Mouse (Mus musculus): ENCODE results near the gene Zfr2.
A peak's percentile ranks its signal among the peaks of the same experiment; 100 is the strongest.

Zfr2 gene

DNA sequence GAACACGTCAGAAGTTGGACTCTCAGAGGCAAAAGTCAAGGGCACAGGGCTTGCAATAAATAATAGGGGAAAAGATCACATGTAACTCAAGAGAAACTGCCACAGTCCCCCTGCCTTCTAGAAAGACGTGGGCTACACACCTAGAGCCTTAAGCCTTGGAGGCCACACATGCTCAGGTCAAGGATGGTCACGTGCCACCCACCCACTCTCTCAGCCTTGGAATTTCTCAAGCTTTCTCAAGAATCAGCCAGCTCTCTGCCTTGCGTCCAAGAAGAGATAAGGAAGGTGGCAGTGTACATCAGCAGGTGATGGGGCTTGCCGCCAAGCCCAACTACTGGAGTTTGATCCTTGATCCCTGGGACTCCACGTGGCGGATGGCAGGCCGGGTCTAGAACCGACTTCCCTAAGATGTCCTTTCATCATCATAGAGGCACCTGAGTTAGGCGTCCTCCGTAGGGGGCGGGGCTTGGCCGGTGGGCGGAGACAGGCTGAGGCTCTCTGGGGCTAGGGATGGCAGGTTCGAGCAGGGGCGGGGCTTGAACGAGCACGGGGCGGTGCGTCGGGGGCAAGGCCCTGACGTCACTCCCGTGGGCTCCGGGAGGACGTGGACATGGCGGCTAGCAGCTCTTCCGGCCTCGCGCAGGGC lies at the start of gene Zfr2:
Gene Zfr2, plus strand, starts transcription at position 576 of the 646 bp plus-strand sequence.
- peak; percentile 94 to 95 for DNase-seq

DNA sequence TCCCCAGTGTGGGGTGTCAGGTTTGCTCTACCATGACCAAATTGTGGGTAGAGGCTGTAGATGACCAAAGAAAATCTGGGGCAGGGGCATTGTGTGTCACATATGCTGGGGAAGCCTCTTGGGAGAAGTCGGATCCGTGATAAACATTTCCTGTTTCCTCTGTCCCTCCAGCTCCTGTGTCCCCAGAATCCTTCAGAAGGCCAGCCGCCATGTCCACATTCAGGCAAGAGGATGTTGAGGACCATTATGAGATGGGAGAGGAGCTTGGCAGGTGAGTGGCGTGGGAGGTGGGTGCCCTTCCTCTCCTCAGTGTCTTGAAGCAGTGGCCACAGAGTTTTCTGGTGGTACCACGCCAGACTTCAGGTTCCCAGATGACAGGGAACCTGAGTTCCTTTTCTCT lies 49.1 kb upstream of the Zfr2 start, which contains the start of gene 4930442H23Rik:
Gene 4930442H23Rik, minus strand, starts transcription at position 45 of the 400 bp plus-strand sequence.
- DNase-seq: no peak

DNA sequence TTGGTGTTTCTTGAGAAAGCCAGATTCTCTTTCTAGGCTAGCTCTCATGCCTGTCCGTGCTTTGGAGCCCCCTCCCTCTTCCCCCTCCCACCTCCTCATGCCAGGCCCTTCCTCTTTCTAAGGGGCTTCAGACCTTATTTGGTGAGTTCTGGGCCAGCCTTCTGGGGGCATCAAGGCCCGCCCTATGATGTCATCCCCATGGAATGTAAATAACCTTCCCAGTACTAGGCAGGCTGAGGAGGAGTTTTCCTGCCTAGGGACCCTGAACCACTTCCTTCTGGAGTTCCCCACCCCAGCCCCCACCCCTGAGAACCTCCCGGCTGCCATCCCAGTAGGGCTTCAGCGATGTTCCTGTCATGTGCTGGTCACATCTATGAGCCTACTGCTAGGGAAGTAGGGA lies 48.2 kb upstream of the Zfr2 start:
- no peak for DNase-seq

DNA sequence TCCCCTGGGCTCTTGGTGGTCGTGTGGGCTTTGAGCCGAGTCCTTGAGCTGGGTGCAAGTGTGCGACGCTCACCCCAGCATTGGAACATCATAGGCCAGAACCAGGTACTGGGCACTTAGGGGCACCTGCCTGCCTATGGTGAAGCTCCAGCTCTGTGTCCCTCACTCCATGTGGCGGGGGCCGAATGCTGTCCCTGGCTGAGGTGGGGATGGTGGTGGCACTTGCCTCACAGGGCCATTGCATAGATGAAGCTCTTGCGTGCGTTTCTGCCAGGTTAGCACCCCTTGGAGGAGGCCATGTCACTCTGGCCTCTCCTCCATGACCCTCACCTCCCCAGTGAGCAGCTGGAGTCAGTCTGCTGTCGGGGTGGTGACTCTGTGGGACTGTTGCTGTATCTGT lies 45.8 kb upstream of the Zfr2 start:
- no peak for DNase-seq

DNA sequence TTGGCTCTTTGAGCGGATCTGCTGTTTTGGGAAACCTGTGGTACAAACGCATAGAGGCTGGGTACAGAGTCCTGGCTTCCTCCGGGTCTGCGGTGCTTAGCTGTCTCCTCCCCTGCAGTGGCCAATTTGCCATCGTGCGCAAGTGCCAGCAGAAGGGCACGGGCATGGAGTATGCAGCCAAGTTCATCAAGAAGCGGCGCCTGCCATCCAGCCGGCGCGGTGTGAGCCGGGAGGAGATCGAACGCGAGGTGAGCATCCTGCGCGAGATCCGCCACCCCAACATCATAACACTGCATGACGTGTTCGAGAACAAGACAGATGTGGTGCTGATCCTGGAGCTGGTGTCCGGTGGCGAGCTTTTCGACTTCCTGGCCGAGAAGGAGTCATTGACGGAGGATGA lies 43.1 kb upstream of the Zfr2 start:
- peak in 1 of 2 experiments; percentile 46 for DNase-seq

DNA sequence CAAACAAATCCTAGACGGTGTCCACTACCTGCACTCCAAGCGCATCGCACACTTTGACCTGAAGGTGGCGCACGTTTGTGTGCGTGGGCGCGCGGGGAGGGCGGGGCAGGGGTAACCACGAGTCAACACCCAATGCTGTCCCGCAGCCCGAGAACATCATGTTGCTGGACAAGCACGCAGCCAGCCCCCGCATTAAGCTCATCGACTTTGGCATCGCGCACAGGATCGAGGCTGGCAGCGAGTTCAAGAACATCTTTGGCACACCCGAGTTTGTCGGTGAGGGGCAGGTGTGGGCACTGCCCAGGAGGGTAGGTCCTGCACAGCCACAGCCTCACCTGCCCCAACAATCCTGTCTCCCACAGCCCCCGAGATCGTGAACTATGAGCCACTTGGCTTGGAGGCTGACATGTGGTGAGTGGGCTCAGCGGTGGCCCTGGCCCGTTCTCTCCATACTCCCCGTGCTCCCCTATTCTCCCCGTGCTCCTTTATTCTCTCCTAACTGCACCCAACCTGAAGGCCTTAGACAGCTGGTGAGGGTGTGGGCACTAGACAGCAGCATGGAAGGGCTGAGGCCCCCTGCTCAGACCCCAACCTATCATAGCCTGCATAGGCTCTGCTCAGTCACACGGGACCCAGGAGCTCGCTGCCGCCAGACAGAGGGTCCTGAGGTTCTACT lies 42.6 kb upstream of the Zfr2 start:
- peak in 1 of 2 experiments; percentile 53 for DNase-seq

DNA sequence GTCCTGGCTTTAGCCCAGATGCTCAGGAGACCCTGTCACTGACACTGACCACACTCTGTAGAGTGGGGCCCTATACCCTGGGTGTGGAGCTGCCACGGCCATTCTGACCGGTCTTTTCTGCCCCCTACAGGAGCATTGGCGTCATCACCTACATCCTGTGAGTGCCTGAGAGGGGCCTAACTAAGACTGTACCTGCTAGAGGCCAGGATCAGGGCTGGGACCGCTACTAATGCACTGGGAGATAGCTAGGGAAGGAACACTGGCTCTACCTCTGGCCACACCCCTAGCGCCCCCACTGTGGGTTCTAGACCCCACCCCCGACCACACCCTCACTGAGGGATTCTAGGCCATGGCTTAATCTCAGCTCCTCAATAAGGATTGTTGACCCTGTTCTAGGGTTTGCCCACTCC lies 42.0 kb upstream of the Zfr2 start:
- no peak for DNase-seq

DNA sequence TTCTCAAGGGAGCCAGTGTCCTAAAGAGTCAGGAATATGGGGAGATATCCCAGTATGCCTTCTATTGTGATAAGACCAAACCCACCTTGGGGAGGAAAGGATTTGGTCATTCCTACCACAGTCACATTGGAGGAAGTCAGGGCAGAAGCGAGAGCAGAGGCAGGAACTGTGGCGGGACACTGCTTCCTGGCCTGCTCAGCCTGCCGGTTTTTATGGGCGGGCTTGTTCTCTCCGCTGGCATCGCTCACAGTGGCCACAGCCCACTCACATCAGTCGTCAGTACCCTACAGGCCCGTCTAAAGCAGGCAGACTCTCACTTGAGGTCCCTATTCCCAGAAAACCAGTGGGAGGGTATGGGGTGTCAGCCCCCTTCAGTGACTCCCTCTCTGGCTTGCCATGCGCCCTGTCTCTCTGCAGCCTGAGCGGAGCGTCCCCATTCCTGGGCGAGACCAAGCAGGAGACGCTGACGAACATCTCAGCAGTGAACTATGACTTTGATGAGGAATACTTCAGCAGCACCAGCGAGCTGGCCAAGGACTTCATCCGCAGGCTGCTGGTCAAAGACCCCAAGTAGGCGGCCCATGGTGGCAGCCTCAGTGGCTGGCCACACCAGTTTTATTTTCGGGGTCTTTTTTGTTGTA lies 41.5 kb upstream of the Zfr2 start:
- DNase-seq: peak in 1 of 2 experiments; percentile 56

DNA sequence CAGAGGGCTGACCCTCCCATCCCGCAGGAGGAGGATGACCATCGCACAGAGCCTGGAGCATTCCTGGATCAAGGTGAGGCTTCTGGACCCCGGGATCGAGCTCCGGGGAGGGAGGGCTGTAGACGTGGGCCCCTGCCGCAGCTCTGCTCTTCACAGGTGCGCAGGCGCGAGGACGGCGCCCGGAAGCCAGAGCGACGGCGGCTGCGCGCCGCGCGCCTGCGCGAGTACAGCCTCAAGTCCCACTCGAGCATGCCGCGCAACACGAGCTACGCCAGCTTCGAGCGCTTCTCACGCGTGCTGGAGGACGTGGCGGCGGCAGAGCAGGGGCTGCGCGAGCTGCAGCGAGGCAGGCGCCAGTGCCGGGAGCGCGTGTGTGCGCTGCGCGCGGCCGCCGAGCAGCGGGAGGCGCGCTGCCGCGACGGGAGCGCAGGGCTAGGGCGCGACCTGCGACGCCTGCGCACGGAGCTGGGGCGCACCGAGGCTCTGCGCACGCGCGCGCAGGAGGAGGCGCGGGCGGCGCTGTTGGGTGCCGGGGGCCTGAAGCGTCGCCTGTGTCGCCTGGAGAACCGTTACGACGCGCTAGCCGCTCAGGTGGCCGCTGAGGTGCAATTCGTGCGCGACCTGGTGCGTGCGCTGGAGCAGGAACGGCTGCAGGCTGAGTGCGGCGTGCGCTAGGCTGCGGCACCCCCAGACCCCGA lies 40.5 kb upstream of the Zfr2 start:
- DNase-seq: peak; percentile 81 to 91

DNA sequence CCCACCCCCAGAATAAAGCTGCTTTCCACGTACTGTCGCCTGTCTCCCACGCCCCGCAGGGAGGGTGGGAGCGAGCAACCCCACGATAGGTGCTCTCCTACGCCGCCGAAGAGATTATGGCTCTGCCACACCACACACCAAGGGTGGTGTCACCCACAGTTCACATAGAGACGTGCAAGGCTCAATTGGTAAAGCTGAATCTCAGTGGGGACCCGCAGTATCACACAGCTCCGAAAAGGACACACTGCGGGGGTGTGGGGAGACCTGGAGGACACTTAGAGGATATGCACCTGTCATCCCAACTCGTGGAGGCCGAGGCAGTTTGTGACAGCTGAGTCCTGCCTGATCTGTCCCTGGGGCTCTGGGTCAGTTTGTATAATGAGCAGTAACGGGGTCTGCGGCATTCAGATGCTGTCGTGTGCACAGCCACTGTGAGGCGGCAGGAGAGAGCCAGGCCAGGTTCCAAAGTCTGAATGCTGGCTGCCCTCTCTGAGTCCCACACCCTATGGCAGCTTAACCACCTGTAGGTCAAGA lies 39.9 kb upstream of the Zfr2 start:
- peak in 1 of 2 experiments; percentile 71 for DNase-seq

DNA sequence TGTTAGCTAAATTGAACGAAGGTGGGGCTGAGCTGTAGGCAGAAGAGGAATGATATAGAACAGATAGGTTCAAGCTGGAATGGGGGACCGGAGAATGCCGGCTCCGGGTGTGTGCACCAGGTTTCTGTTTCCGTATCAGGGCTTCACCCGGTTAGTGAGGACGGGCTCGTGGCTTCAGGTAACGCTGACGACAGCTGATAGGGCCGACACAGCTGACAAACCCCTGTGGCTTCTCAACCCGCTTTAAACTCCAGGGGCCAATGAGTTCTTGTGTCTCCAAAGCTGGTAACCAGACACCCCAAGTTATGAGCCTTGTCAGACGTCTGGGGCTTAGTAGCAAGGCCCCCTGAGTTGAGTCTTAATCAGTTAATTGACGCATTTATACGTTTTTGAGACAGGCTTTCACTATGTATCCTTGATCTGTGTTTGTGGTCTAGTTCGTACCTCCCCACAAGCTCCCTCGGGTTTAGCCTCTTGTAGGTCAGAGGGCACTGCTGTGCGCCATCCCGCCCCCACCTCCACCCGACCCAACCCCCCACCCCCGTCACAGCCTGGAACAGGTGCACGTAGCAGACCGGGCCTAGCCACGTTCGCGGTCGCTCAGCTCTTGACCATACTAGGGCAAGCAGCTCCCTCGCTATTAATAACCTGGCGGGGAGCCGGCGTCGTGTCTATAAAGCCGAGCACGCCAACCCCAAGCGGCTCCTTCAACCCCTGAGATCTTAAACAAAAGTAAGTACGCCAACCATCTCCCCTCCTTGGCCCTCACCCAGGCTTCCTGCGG lies 38.8 kb upstream of the Zfr2 start:
- DNase-seq: peak in 1 of 2 experiments; percentile 57

DNA sequence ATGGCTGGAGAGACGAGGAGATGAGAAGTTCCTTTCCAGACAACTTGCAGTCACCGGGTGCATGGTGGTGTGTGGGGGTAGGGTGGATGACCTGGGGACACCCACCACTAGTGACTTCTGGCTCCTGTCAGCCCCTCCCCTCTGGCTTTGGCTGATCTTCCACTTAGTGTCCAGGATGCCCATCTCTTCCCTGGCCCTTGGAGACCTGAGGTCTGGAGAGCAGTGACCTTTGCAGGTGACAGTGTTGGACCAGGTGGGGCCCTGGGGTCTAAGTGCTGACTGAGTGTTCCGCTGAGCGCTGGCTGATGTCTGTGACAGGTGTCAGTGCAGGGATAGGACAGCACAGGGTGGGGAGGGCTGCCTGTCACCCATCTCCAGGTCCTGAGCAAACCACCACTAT lies 37.7 kb upstream of the Zfr2 start:
- DNase-seq: no peak

DNA sequence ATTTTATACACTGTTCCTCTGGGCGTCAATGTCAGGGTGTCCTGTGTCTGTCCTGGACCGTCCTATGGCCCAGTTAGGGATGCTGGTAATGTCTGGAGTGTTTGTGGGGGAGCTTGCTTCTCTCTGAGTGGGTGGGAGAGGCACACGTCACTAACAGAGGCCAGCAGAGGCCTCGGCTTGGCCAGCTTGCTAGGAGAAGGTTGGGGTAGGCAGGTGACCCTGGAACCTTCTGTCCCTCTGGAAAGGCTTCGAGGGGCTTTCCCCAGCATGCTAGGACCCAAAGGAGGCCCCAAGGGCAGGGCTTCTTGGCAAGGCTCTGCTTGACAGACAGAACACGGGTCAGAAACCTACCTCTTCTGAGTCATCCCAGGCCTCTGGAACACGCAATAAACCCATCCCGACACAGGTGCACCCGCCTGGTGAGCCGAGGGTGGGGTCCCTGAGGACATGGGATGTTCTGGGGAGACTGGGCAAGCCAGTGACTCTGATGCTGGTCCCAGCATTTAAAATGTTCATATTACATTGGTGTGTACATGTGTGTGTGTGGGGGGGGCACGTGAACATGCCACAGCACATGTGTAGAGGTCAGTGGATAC lies 36.4 kb upstream of the Zfr2 start:
- DNase-seq: no peak

DNA sequence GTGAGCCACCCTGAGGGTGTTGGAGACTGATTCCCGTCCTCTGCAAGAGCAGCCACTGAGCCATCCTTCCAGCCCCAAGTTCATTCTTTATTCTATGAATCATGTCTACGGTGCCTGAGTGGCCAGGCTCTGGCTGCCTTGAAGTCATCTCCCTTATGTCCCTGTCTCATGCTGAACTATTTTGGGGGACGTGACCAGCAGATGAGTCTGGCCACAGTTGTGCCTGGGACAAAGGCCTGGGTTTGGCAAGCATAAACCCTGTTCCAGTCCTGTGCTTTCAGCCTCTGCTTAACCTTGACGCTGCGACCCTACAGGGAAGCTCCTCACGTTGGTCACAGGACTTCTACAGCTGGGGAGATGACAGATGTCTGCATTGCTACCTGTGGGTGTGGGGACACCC lies 35.6 kb upstream of the Zfr2 start:
- no peak for DNase-seq

DNA sequence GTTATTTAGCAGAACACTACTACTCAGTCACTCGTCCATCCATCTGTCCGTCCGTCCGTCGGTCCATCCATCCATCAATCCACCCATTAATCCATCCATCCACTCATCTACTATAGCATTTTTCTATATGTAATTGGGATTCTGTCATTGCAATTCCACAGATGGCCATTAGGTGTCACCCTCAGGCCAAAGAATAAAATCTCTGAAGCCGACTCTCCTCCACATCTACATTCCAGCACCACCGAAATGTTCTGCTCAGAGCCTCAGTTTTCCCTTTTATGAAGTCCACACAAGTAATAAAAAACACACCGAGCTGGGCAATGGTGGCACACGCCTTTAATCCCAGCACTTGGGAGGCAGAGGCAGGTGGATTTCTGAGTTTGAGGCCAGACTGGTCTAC lies 34.7 kb upstream of the Zfr2 start:
- DNase-seq: peak in 1 of 2 experiments; percentile 79

DNA sequence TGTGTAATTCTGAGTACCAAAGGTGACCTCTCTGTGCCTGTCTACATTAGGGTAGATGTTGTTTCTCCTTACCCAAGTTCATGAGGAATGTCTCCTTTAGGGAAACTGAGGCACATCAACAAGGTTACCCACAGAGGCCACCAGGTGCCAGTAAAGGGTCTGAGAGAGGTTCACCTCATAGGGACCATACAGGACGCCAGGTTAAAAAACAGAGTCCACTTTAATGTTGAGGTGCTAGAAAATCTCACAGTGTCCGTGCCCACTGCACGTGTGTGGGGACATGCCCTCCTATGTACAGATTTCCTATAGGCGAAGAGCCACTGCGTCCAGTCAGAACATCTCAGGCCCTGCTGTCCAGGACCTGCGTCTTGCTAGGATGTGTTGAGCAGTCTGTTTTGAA lies 34.0 kb upstream of the Zfr2 start:
- DNase-seq: no peak

DNA sequence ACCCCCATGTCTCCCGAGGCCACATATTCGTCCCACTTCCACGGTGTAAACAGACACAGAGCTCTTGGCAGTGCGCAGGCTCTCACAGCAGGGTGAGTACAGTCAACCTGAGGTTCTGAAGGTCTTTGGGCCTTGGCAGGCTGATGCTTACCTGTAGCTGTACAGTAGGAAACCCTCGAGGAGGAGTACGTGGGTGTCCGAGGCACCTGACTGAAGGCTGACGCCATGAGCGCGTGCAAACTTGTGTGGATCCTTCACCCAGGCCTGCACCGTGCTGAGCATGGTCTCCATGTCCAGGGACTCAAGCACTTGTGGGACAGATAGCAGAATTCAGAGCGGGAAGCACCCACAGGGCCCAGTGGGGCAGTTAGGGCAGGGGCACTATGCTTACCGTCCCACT lies 32.8 kb upstream of the Zfr2 start:
- no peak for DNase-seq

DNA sequence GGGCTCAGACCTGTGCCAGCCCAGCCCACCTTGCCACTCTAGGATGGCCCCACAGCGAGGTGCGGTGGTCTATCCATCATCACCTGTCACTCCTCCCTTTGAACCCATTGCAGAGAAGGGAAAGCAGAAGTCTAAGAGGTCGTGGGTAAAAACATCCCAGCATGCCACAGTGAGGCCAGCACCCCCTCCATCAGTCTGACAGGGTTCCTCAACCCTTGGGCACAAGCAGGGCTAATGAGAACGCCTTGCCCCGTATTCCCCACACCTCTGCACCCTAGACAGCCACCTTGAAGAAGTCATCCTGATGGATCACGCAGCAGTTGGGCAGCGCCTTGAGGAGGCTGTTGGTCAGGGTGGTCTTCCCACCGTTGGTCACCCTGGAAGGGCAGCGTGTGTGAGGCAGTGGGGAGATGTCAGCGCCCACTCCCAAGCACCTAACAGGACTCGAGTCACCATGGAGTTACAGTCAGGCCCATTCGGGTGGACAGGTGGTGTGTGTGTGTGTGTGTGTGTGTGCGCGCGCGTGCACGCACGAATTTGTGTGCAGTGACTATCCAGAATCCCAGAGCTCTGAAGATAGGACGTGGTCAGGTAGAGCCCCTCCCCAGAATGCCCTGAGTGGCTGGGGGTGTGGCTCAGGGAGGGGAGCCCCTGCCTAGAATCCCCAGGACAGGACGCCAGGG lies 32.2 kb upstream of the Zfr2 start:
- DNase-seq: no peak

DNA sequence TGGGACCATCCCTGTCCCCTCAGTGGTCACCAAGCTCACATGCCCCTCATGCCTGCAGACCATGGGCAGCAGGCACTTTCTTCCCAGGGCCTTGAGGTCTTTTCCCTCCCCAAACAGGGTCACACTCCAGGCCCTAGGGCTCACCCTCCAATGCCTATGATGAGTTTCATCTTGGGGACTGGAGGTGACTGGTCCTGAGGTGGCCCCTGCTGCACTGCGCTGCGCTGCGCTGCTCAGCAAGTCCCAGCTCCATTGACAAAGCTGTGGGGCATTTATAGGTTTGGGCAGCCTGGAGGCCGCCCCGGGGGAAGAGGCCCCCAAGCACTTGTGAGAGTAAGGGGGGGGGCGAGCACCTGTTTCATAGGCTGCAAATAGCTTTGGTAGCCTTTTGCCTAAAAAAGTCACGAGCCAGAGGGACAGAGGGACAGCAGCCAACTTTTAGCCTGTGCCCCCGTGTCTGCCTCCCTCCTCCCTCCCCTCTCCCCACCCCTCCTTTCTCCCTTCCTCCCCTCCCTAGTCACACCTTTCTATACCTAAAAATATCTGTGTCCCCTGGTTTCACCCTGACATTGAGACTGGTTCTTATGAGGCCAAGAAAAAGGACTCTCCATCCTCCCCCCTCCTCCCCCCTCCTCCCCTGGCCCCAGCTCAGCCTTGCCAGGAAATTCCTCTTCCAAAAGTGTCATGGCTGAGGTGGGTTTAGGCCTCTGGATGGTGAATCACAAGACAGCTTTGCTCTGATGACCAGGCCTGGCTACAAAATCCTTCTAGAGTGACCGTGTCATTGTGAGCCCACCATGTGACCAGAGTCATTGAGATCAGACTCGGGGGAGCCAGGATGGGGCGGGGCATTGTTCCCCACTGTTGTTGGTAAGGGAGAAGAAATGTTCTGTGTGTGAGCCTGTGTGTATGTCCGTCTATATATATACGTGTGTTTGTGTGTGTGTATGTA lies 30.9 kb upstream of the Zfr2 start, which contains the start of gene Nmrk2:
Gene Nmrk2, minus strand, starts transcription at position 245 of the 952 bp plus-strand sequence.
- no peak for DNase-seq

Measured in kidney, postnatal 25 days (tissue).